Mouse (Mus musculus) bone marrow, adult 2 months (tissue): Measurements from ENCODE around the gene Hpgd.

Experiments
- CTCF ChIP-seq: fragments of 200-500 bp; IDR thresholded peaks from 2 replicates; pipeline ENCODE4 v1.5.1; 2011; ENCODE audit warnings: low read length, control low read depth; ENCODE audit not compliant: control insufficient read depth, insufficient read depth
- POLR2A ChIP-seq: fragments of 200-500 bp; IDR thresholded peaks from 2 replicates; pipeline ENCODE4 v1.6.1; 2011; ENCODE audit warnings: low read depth, mild to moderate bottlenecking, control low read depth, low read length, borderline replicate concordance; ENCODE audit not compliant: control insufficient read depth

GRCm38 (mm10) chr8:56343940-56344339 is 49.6 kb downstream of the Hpgd start:
- TF ChIP-seq CTCF, result no peak
- no peak for TF ChIP-seq POLR2A
